Mouse (Mus musculus): Measurements from ENCODE around the gene Ldhd. TPM values are rescaled to one million over a fixed set of nuclear protein-coding genes. Genes with fewer than 3 reads are reported as not detected.

The Ldhd gene
- polyA plus RNA-seq, 2 experiments = 0.74 to 0.77 TPM

GRCm38 (mm10) chr8:111584946-111585345 lies 45.2 kb downstream of the Ldhd start:
- no peak overlapping the region for H3K9ac ChIP-seq (ENCODE audit: low read depth, low read length, severe bottlenecking)
- no peak overlapping the region for H3K4me2 ChIP-seq (replicated peaks; ENCODE audit: low read depth, low read length, severe bottlenecking)
- no peaks in the 10 kb centered on the region for H3K9me3 ChIP-seq (ENCODE audit: control insufficient read depth, low read length)
- H3K27ac ChIP-seq (replicated peaks; ENCODE audit: low read depth, low read length) = no peak overlapping the region
- TF ChIP-seq POLR2A (IDR thresholded peaks at IDR 0.05; ENCODE audit: borderline replicate concordance, extremely low read depth, insufficient read depth, insufficient read length) = no peak
- H3K4me1 ChIP-seq (ENCODE audit: control insufficient read depth, insufficient read depth, low read length) = no peaks in the 10 kb centered on the region
- 89% methylated on average over 3 of the region's 3 CpGs for WGBS
- no peak overlapping the region for H3K4me3 ChIP-seq (replicated peaks; ENCODE audit: low read length)
- ATAC-seq (ENCODE audit: low FRiP score, low read depth) (no peak), DNase-seq (ENCODE audit: low spot score) (no peak)
- peaks cover 5% of the 10 kb centered on the region; the same call in 1 of the 2 replicates for H3K36me3 ChIP-seq (ENCODE audit: control insufficient read depth, insufficient read depth, low read length)
- no peaks in the 10 kb centered on the region for H3K27me3 ChIP-seq (ENCODE audit: control insufficient read depth, insufficient read depth, low read length)

DNA sequence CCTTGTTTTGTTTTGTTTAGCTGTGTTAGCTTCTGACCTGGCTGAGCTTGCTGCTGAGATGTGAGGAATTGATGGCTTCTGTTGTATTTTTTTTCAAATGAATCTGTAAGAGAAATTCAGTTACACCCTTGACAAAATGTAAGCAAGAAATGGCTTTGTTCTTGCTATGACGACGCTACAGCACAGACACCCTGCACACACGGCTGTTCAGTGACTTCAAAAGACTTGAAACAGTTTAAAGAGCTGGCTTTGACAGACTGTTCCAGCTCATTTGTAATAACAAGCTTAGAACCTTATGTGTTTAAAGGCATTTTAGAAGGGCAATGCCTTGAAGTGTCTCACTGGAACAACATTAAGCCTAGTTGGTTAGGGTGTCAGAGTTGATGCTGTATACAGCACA lies 47.8 kb downstream of the Ldhd start:
- Histone ChIP-seq H3K4me2 (replicated peaks; ENCODE audit: low read depth, low read length, severe bottlenecking) (no peak overlapping the region), H3K9ac (ENCODE audit: low read depth, low read length, severe bottlenecking) (no peak overlapping the region), H3K27me3 (ENCODE audit: control insufficient read depth, insufficient read depth, low read length) (no peaks in the 10 kb centered on the region), H3K9me3 (ENCODE audit: control insufficient read depth, low read length) (no peaks in the 10 kb centered on the region), H3K36me3 (ENCODE audit: control insufficient read depth, insufficient read depth, low read length) (peaks cover 10% of the 10 kb centered on the region; the same call in 1 of the 2 replicates), H3K4me3 (replicated peaks; ENCODE audit: low read length) (no peak overlapping the region), H3K4me1 (ENCODE audit: control insufficient read depth, insufficient read depth, low read length) (no peaks in the 10 kb centered on the region), H3K27ac (replicated peaks; ENCODE audit: low read depth, low read length) (no peak overlapping the region)
- no peak for DNase-seq (ENCODE audit: low spot score)
- WGBS = 66% methylated on average over 3 of the region's 3 CpGs
- ATAC-seq (ENCODE audit: low FRiP score, low read depth) = no peak
- no peak for TF ChIP-seq POLR2A (IDR thresholded peaks at IDR 0.05; ENCODE audit: borderline replicate concordance, extremely low read depth, insufficient read depth, insufficient read length)

GRCm38 (mm10) chr8:111580306-111580705 lies 49.9 kb downstream of the Ldhd start:
- Histone ChIP-seq H3K9me3 (ENCODE audit: control insufficient read depth, low read length) (no peaks in the 10 kb centered on the region), H3K9ac (ENCODE audit: low read depth, low read length, severe bottlenecking) (no peak overlapping the region), H3K4me3 (replicated peaks; ENCODE audit: low read length) (no peak overlapping the region), H3K27me3 (ENCODE audit: control insufficient read depth, insufficient read depth, low read length) (no peaks in the 10 kb centered on the region), H3K36me3 (ENCODE audit: control insufficient read depth, insufficient read depth, low read length) (peaks cover 13% of the 10 kb centered on the region), H3K4me1 (ENCODE audit: control insufficient read depth, insufficient read depth, low read length) (no peaks in the 10 kb centered on the region), H3K27ac (replicated peaks; ENCODE audit: low read depth, low read length) (no peak overlapping the region), H3K4me2 (replicated peaks; ENCODE audit: low read depth, low read length, severe bottlenecking) (no peak overlapping the region)
- DNase-seq (ENCODE audit: low spot score) = no peak
- TF ChIP-seq POLR2A (IDR thresholded peaks at IDR 0.05; ENCODE audit: borderline replicate concordance, extremely low read depth, insufficient read depth, insufficient read length) = no peak
- WGBS = 87% methylated on average over 3 of the region's 3 CpGs
- no peak for ATAC-seq (ENCODE audit: low FRiP score, low read depth)

DNA sequence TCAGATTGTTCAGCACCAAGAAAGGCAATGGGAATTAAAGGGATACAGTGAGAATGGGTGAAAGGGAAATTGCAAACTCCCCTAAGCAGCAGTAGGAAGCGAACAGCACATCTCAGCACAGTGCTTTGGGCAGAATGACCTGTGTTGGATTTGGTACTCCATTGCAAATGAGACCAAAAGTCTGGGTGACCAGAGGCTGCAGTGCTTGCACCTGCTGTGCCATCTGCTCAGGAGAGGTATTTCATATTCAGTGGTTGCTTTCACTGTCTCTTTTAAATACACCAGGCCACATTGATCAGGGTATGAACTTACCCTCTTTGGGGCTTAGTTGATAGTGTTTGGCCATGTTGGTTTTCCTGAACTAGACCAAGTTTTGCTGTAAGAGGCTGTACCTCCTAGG lies 50.9 kb downstream of the Ldhd start:
- 96% methylated on average over 1 of the region's 1 CpGs for WGBS

DNA sequence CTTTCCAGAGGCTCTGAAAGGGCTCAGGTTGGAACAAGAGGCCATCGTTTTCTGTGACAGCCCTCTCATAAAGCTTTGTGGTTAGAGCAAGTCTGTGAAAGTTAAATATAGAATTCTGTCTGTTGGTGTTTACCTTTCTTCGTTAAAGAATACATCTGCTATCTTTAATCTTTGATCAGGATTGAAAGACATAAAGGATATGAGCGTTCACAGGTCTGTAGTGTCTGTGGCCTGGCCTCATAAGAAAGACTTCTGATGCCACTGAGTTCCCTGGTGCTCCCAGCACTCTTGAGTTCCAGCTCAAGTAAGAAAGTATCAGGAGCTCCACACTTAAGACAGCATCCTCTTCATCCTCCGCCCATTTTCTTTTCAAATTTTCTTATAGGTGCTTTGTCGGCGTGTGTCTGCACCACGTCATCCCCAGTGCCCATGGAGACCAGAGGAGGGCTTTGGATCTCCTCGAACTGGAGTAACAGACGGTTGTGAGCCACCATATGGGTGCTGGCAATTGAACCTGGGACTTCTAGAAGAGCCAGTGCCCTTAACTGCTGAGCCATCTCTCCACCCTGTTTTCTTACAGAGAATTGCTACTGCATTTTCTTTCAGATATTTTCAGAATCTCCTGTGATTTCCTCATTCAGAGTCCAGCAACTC lies 52.2 kb downstream of the Ldhd start:
- H3K4me3 ChIP-seq (replicated peaks; ENCODE audit: low read length) = no peak overlapping the region
- H3K4me1 ChIP-seq (ENCODE audit: control insufficient read depth, insufficient read depth, low read length) = no peaks in the 10 kb centered on the region
- no peaks in the 10 kb centered on the region for H3K9me3 ChIP-seq (ENCODE audit: control insufficient read depth, low read length)
- ATAC-seq (ENCODE audit: low FRiP score, low read depth) (no peak), DNase-seq (ENCODE audit: low spot score) (no peak)
- no peak for TF ChIP-seq POLR2A (IDR thresholded peaks at IDR 0.05; ENCODE audit: borderline replicate concordance, extremely low read depth, insufficient read depth, insufficient read length)
- no peak overlapping the region for H3K27ac ChIP-seq (replicated peaks; ENCODE audit: low read depth, low read length)
- 86% methylated on average over 9 of the region's 9 CpGs for WGBS
- H3K4me2 ChIP-seq (replicated peaks; ENCODE audit: low read depth, low read length, severe bottlenecking) = no peak overlapping the region
- H3K27me3 ChIP-seq (ENCODE audit: control insufficient read depth, insufficient read depth, low read length) = no peaks in the 10 kb centered on the region
- no peak overlapping the region for H3K9ac ChIP-seq (ENCODE audit: low read depth, low read length, severe bottlenecking)
- peaks cover 13% of the 10 kb centered on the region for H3K36me3 ChIP-seq (ENCODE audit: control insufficient read depth, insufficient read depth, low read length)

More for the DNA sequence above, 50.9 kb downstream of the Ldhd start:
- H3K27me3 ChIP-seq (ENCODE audit: control insufficient read depth, insufficient read depth, low read length) = no peaks in the 10 kb centered on the region
- ATAC-seq (ENCODE audit: low FRiP score, low read depth) (no peak), DNase-seq (ENCODE audit: low spot score) (no peak)
- no peak overlapping the region for H3K27ac ChIP-seq (replicated peaks; ENCODE audit: low read depth, low read length)
- no peak overlapping the region for H3K9ac ChIP-seq (ENCODE audit: low read depth, low read length, severe bottlenecking)
- no peak for TF ChIP-seq POLR2A (IDR thresholded peaks at IDR 0.05; ENCODE audit: borderline replicate concordance, extremely low read depth, insufficient read depth, insufficient read length)
- no peaks in the 10 kb centered on the region for H3K4me1 ChIP-seq (ENCODE audit: control insufficient read depth, insufficient read depth, low read length)
- no peak overlapping the region for H3K4me3 ChIP-seq (replicated peaks; ENCODE audit: low read length)
- peaks cover 13% of the 10 kb centered on the region for H3K36me3 ChIP-seq (ENCODE audit: control insufficient read depth, insufficient read depth, low read length)
- H3K4me2 ChIP-seq (replicated peaks; ENCODE audit: low read depth, low read length, severe bottlenecking) = no peak overlapping the region
- H3K9me3 ChIP-seq (ENCODE audit: control insufficient read depth, low read length) = no peaks in the 10 kb centered on the region
